Mouse (Mus musculus) bone marrow, adult 2 months (tissue): ENCODE measurements around the gene Rftn1.

Experiments
- CTCF ChIP-seq: fragments of 200-500 bp; IDR thresholded peaks from 2 replicates; pipeline ENCODE4 v1.5.1; 2011; ENCODE audit warnings: low read length, control low read depth; ENCODE audit not compliant: control insufficient read depth, insufficient read depth
- POLR2A ChIP-seq: fragments of 200-500 bp; IDR thresholded peaks from 2 replicates; pipeline ENCODE4 v1.6.1; 2011; ENCODE audit warnings: low read depth, mild to moderate bottlenecking, control low read depth, low read length, borderline replicate concordance; ENCODE audit not compliant: control insufficient read depth

DNA sequence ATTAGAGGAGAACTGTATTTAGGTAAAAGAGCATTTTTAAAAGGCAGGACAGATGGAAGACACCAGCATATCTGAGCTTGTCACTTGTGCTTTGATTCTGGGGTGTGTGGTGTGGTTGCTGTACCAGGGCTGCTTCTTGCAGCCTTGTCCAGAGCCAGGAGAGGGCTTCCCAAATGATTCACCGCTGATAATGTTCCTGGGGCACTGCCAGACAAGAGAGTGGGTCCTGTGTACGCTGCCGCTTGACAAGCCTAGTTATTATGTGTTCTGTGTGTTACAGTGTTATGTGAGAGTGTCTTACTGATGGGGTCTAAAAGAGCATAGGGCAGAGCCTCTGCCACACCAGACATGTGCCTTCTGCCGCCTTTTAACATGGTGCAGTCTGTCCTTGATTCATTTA, 153.1 kb downstream of the Rftn1 start:
- TF ChIP-seq POLR2A (no peak), CTCF (no peak)
